Mouse (Mus musculus) ovary, adult 18-20 months (tissue): ENCODE data around the gene Lpcat2.

ENCODE experiments used
- DNase-seq: peaks from one replicate; pipeline ENCODE4 v3.0.0; 2022; ENCODE audit warnings: low spot score, mixed read lengths

Lpcat2 gene

GRCm38 (mm10) chr8:92911477-92911876 lies 56.3 kb downstream of the Lpcat2 start:
- no peak for DNase-seq

- no peak for DNase-seq
Observed at GRCm38 (mm10) chr8:92913396-92913795, 58.3 kb downstream of the Lpcat2 start.

GRCm38 (mm10) chr8:92916082-92916481 lies 60.9 kb downstream of the Lpcat2 start:
- no peak for DNase-seq

- no peak for DNase-seq
Observed at GRCm38 (mm10) chr8:92921768-92922167, 66.6 kb downstream of the Lpcat2 start.

GRCm38 (mm10) chr8:92928986-92929385 lies 73.8 kb downstream of the Lpcat2 start:
- DNase-seq, result no peak

- no peak for DNase-seq
Observed at GRCm38 (mm10) chr8:92938056-92938455, 82.9 kb downstream of the Lpcat2 start.

- DNase-seq, result no peak
Observed at GRCm38 (mm10) chr8:92949071-92949470, 93.9 kb downstream of the Lpcat2 start.

- no peak for DNase-seq
Observed at GRCm38 (mm10) chr8:92950639-92951371, 95.7 kb downstream of the Lpcat2 start.

GRCm38 (mm10) chr8:92954044-92954443 lies 98.9 kb downstream of the Lpcat2 start:
- no peak for DNase-seq

- no peak for DNase-seq
Observed at GRCm38 (mm10) chr8:92959779-92960178, 104.6 kb downstream of the Lpcat2 start, which contains the start of gene Slc6a2. Gene Slc6a2 (plus strand): TSS chr8:92960079.

GRCm38 (mm10) chr8:92960451-92960911 lies 105.3 kb downstream of the Lpcat2 start:
- DNase-seq, result no peak

- no peak for DNase-seq
Observed at GRCm38 (mm10) chr8:92961088-92961487, 105.9 kb downstream of the Lpcat2 start.

- DNase-seq, result no peak
Observed at GRCm38 (mm10) chr8:92964556-92964955, 109.4 kb downstream of the Lpcat2 start.
